Mouse (Mus musculus) MEL (cell line): Measurements from ENCODE around the gene Cldn4. TPM values are rescaled to one million over a fixed set of nuclear protein-coding genes. Genes with fewer than 3 reads are reported as not detected.

Experiments
- DNase-seq: peaks from one replicate; pipeline ENCODE4 v3.0.0; 2011; ENCODE audit warnings: low read depth, low spot score
- H3K27ac ChIP-seq: 2 replicates; pipeline ENCODE4 v1.5.1; 2012; ENCODE audit warnings: low read depth, mild to moderate bottlenecking, control low read depth, low read length, moderate library complexity; ENCODE audit not compliant: control insufficient read depth
- H3K27me3 ChIP-seq, 2 experiments: fragments of 150-350 bp in 1 of 2; sonication (generic) in 1 of 2; 2 replicates each; pipeline ENCODE4 v1.6.1; 2012; ENCODE audit warnings: low read length in 2 of 2, mild to moderate bottlenecking in 2 of 2, improper control_type of control experiment in 1 of 2, moderate library complexity in 1 of 2; ENCODE audit not compliant: insufficient read depth in 2 of 2, control insufficient read depth in 1 of 2
- H3K36me3 ChIP-seq, 2 experiments: 2 replicates each; pipeline ENCODE4 v1.6.1; 2012 to 2014; ENCODE audit warnings: low read length in 2 of 2, improper control_type of control experiment in 1 of 2, inconsistent platforms in 1 of 2, mild to moderate bottlenecking in 1 of 2; ENCODE audit not compliant: insufficient read depth in 2 of 2, control insufficient read depth in 1 of 2
- H3K4me1 ChIP-seq, 2 experiments: fragments of 150-350 bp in 1 of 2; sonication (generic) in 1 of 2; 2 replicates each; pipeline ENCODE4 v1.6.1; 2012; ENCODE audit warnings: low read length in 2 of 2, improper control_type of control experiment in 1 of 2, mild to moderate bottlenecking in 1 of 2; ENCODE audit not compliant: insufficient read depth in 2 of 2, control insufficient read depth in 1 of 2
- H3K4me3 ChIP-seq, 2 experiments: fragments of 150-350 bp in 1 of 2; sonication (generic) in 1 of 2; 2 replicates each; pipeline ENCODE4 v1.5.1; 2012; ENCODE audit warnings: low read depth in 2 of 2, low read length in 2 of 2, mild to moderate bottlenecking in 2 of 2, moderate library complexity in 2 of 2, control low read depth in 1 of 2, improper control_type of control experiment in 1 of 2; ENCODE audit not compliant: control insufficient read depth in 1 of 2, insufficient read depth in 1 of 2
- H3K79me2 ChIP-seq: 2 replicates; pipeline ENCODE4 v1.6.1; 2012; ENCODE audit warnings: mild to moderate bottlenecking, low read length, moderate library complexity; ENCODE audit not compliant: control insufficient read depth, poor library complexity, insufficient read depth
- H3K9ac ChIP-seq: 2 replicates; pipeline ENCODE4 v1.6.1; 2012; ENCODE audit warnings: low read depth, mild to moderate bottlenecking, control low read depth, low read length, moderate library complexity; ENCODE audit not compliant: control insufficient read depth, poor library complexity, severe bottlenecking
- H3K9me3 ChIP-seq: fragments of 150-350 bp; sonication (generic); replicated peaks from 2 replicates; pipeline ENCODE4 v1.6.1; 2012; ENCODE audit warnings: mild to moderate bottlenecking, low read length, improper control_type of control experiment, moderate library complexity; ENCODE audit not compliant: insufficient read depth
- CHD1 ChIP-seq: IDR thresholded peaks from 2 replicates; pipeline ENCODE4 v1.6.1; 2012; ENCODE audit warnings: low read depth, mild to moderate bottlenecking, inconsistent platforms, low read length, improper control_type of control experiment
- CHD2 ChIP-seq: IDR thresholded peaks from 2 replicates; pipeline ENCODE4 v1.6.1; 2011; ENCODE audit warnings: low read length, improper control_type of control experiment
- CTCF ChIP-seq, 3 experiments: IDR thresholded peaks in 2 of 3; conservative IDR thresholded peaks in 1 of 3; 2 replicates each; pipeline ENCODE4 v1.5.1; 2011 to 2012; ENCODE audit warnings: low read length in 3 of 3, low read depth in 2 of 3, mild to moderate bottlenecking in 2 of 3, improper control_type of control experiment in 1 of 3, inconsistent platforms in 1 of 3, mixed read lengths in 1 of 3, moderate library complexity in 1 of 3; ENCODE audit not compliant: control insufficient read depth in 1 of 3, insufficient read depth in 1 of 3, poor library complexity in 1 of 3, severe bottlenecking in 1 of 3
- E2F4 ChIP-seq: IDR thresholded peaks from 2 replicates; pipeline ENCODE4 v1.6.1; 2011; ENCODE audit warnings: low read depth, low read length, improper control_type of control experiment, borderline replicate concordance
- ELF1 ChIP-seq: IDR thresholded peaks from 2 replicates; pipeline ENCODE4 v1.6.1; 2014; ENCODE audit warnings: low read depth, mild to moderate bottlenecking, inconsistent platforms, low read length, improper control_type of control experiment, moderate library complexity
- EP300 ChIP-seq, 2 experiments: IDR thresholded peaks; 2 replicates each; pipeline ENCODE4 v1.6.1; 2011; ENCODE audit warnings: improper control_type of control experiment in 2 of 2, low read length in 2 of 2, low read depth in 1 of 2, mild to moderate bottlenecking in 1 of 2
- ETS1 ChIP-seq: IDR thresholded peaks from 2 replicates; pipeline ENCODE4 v1.6.1; 2012; ENCODE audit warnings: low read depth, mild to moderate bottlenecking, inconsistent platforms, low read length, improper control_type of control experiment, moderate library complexity
- GABPA ChIP-seq: IDR thresholded peaks from 2 replicates; pipeline ENCODE4 v1.6.1; 2012; ENCODE audit warnings: low read depth, mild to moderate bottlenecking, inconsistent platforms, low read length, improper control_type of control experiment, moderate library complexity
- GATA1 ChIP-seq: IDR thresholded peaks from 2 replicates; pipeline ENCODE4 v1.6.1; 2011; ENCODE audit warnings: low read depth, low read length, improper control_type of control experiment
- HCFC1 ChIP-seq: IDR thresholded peaks from 2 replicates; pipeline ENCODE4 v1.6.1; 2012; ENCODE audit warnings: low read depth, mild to moderate bottlenecking, inconsistent platforms, low read length, improper control_type of control experiment, moderate library complexity
- KAT2A ChIP-seq: conservative IDR thresholded peaks from 2 replicates; pipeline ENCODE4 v1.6.1; 2012; ENCODE audit warnings: low read depth, low read length, improper control_type of control experiment, inconsistent platforms
- MAFK ChIP-seq: IDR thresholded peaks from 2 replicates; pipeline ENCODE4 v1.6.1; 2011; ENCODE audit warnings: low read depth, mild to moderate bottlenecking, low read length, improper control_type of control experiment, borderline replicate concordance
- MAZ ChIP-seq: IDR thresholded peaks from 2 replicates; pipeline ENCODE4 v1.6.1; 2012; ENCODE audit warnings: low read depth, mild to moderate bottlenecking, inconsistent platforms, low read length, improper control_type of control experiment
- MXI1 ChIP-seq: IDR thresholded peaks from 2 replicates; pipeline ENCODE4 v1.6.1; 2011; ENCODE audit warnings: mild to moderate bottlenecking, low read depth, low read length, improper control_type of control experiment
- MYB ChIP-seq: IDR thresholded peaks from 2 replicates; pipeline ENCODE4 v1.6.1; 2011; ENCODE audit warnings: mild to moderate bottlenecking, low read depth, low read length, improper control_type of control experiment
- MYC ChIP-seq: IDR thresholded peaks from 2 replicates; pipeline ENCODE4 v1.6.1; 2011; ENCODE audit warnings: low read depth, mild to moderate bottlenecking, low read length, improper control_type of control experiment, moderate library complexity
- NELFE ChIP-seq: IDR thresholded peaks from 2 replicates; pipeline ENCODE4 v1.6.1; 2011; ENCODE audit warnings: low read depth, low read length, improper control_type of control experiment
- POLR2A ChIP-seq, 2 experiments: IDR thresholded peaks; 2 replicates each; pipeline ENCODE4 v1.6.1; 2011 to 2012; ENCODE audit warnings: low read length in 2 of 2, mild to moderate bottlenecking in 2 of 2, control low read depth in 1 of 2, improper control_type of control experiment in 1 of 2, low read depth in 1 of 2, moderate library complexity in 1 of 2; ENCODE audit not compliant: control insufficient read depth in 1 of 2, insufficient read depth in 1 of 2, poor library complexity in 1 of 2
- POLR2AphosphoS5 ChIP-seq: IDR thresholded peaks from 2 replicates; pipeline ENCODE4 v1.6.1; 2012; ENCODE audit warnings: low read depth, borderline replicate concordance, mild to moderate bottlenecking, inconsistent platforms, low read length, moderate library complexity, mixed read lengths
- RAD21 ChIP-seq: IDR thresholded peaks from 2 replicates; pipeline ENCODE4 v1.6.1; 2011; ENCODE audit warnings: mild to moderate bottlenecking, low read depth, low read length, improper control_type of control experiment
- SMC3 ChIP-seq: IDR thresholded peaks from 2 replicates; pipeline ENCODE4 v1.6.1; 2011; ENCODE audit warnings: low read depth, low read length, improper control_type of control experiment
- TAL1 ChIP-seq: IDR thresholded peaks from 2 replicates; pipeline ENCODE4 v1.6.1; 2012; ENCODE audit warnings: mild to moderate bottlenecking, inconsistent platforms, low read length, moderate library complexity, mixed read lengths
- TCF12 ChIP-seq: IDR thresholded peaks from 2 replicates; pipeline ENCODE4 v1.6.1; 2014; ENCODE audit warnings: low read depth, mild to moderate bottlenecking, inconsistent platforms, low read length, improper control_type of control experiment, moderate library complexity
- USF1 ChIP-seq: IDR thresholded peaks from 2 replicates; pipeline ENCODE4 v1.6.1; 2014; ENCODE audit warnings: low read depth, mild to moderate bottlenecking, inconsistent platforms, low read length, improper control_type of control experiment, moderate library complexity
- USF2 ChIP-seq, 2 experiments: IDR thresholded peaks; 2 replicates each; pipeline ENCODE4 v1.6.1; 2011 to 2012; ENCODE audit warnings: improper control_type of control experiment in 2 of 2, low read length in 2 of 2, borderline replicate concordance in 1 of 2, inconsistent platforms in 1 of 2, low read depth in 1 of 2, mild to moderate bottlenecking in 1 of 2; ENCODE audit not compliant: insufficient read depth in 1 of 2
- ZC3H11A ChIP-seq: IDR thresholded peaks from 2 replicates; pipeline ENCODE4 v1.6.1; 2012; ENCODE audit warnings: low read depth, mild to moderate bottlenecking, inconsistent platforms, low read length, improper control_type of control experiment
- ZKSCAN1 ChIP-seq: IDR thresholded peaks from 2 replicates; pipeline ENCODE4 v1.6.1; 2012; ENCODE audit warnings: low read depth, mild to moderate bottlenecking, inconsistent platforms, low read length, improper control_type of control experiment, moderate library complexity
- ZMIZ1 ChIP-seq: IDR thresholded peaks from 2 replicates; pipeline ENCODE4 v1.6.1; 2012; ENCODE audit warnings: low read depth, mild to moderate bottlenecking, inconsistent platforms, low read length, improper control_type of control experiment, moderate library complexity
- ZNF384 ChIP-seq: IDR thresholded peaks from 2 replicates; pipeline ENCODE4 v1.6.1; 2012; ENCODE audit warnings: low read depth, mild to moderate bottlenecking, inconsistent platforms, low read length, improper control_type of control experiment
- polyA plus RNA-seq, 2 experiments: library from polyadenylated mRNA; stranded (reverse) in 1 of 2; unstranded in 1 of 2; fragments of >175 nt in 1 of 2; fragments of >200 nt in 1 of 2; gene quantifications; 2 replicates each; pipeline versions ENCODE4 v1.2.1 to v1.2.4; 2012; ENCODE audit warnings: low replicate concordance in 2 of 2, low read depth in 1 of 2; ENCODE audit not compliant: insufficient read length in 2 of 2, insufficient read depth in 1 of 2, missing spikeins in 1 of 2
- total RNA-seq: library from RNA; depleted of rRNA; stranded (reverse); fragments of 300-350 nt; gene quantifications from 2 replicates; pipeline ENCODE4 v1.2.3, GENCODE M21; 2012

Gene Cldn4
- total and polyA plus RNA-seq, 3 experiments: 0.04 to 0.08 TPM; not detected in 1

DNA sequence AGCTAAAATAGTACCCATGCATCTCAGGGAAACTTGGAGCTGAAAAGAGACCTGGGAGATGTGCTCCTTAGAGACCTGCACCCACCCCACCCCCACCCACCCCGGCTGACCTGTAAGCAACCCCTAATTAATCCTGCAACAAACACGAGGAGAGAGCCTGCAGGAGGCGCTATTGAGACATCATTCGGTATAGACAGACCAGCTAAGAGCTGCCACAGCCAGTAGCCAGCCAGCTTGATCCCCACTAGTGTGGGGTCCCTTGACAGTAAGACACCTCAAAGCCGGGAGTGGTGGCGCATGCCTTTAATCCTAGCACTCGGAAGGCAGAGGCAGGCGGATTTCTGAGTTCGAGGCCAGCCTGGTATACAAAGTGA, 13.8 kb downstream of the Cldn4 start:
- H3K27ac ChIP-seq: no peak overlapping the region
- peaks cover 0 to 2% of the 10 kb centered on the region in 2 experiments; a peak in 1 of 4 replicates for H3K4me1 ChIP-seq
- H3K9me3 ChIP-seq: no peaks in the 10 kb centered on the region
- peak overlapping the region; percentile 85 to 98 for H3K4me3 ChIP-seq
- no peaks in the 10 kb centered on the region for H3K79me2 ChIP-seq
- DNase-seq: peak; percentile 82
- TF ChIP-seq ZNF384: 0 out of 2 replicates have a peak, but pooled peaks have one; percentile 19
- peak; percentile 30; the same call in 1 of the 2 replicates for TF ChIP-seq ZC3H11A
- no peak for TF ChIP-seq ZMIZ1
- TF ChIP-seq MYC: peak; percentile 55; the same call in 1 of the 2 replicates
- TF ChIP-seq RAD21: peak; percentile 44
- 0 out of 2 replicates have a peak, but pooled peaks have one; percentile 8 for TF ChIP-seq HCFC1
- TF ChIP-seq USF1: no peak
- no peak for TF ChIP-seq ETS1
- TF ChIP-seq ZKSCAN1: no peak
- peak; percentile 29 to 62 (median 59); a peak in 5 of 6 replicates for TF ChIP-seq CTCF (IDR thresholded peaks at IDR 0.05 in 2 of 3, conservative IDR thresholded peaks at IDR 0.05 in 1 of 3; ENCODE audit: control insufficient read depth in 1 of 3, insufficient read depth in 1 of 3, low read depth in 2 of 3, low read length in 3 of 3, poor library complexity in 1 of 3, severe bottlenecking in 1 of 3)
- no peak for TF ChIP-seq POLR2AphosphoS5
- TF ChIP-seq SMC3: peak; percentile 55
- TF ChIP-seq CHD1: no peak
- no peak for TF ChIP-seq GABPA
- peak overlapping the region; percentile 64; the same call in 1 of the 2 replicates for H3K9ac ChIP-seq
- H3K36me3 ChIP-seq: no peaks in the 10 kb centered on the region
- H3K27me3 ChIP-seq: peaks cover 1 to 5% of the 10 kb centered on the region in 2 experiments; a peak in 3 of 4 replicates

DNA sequence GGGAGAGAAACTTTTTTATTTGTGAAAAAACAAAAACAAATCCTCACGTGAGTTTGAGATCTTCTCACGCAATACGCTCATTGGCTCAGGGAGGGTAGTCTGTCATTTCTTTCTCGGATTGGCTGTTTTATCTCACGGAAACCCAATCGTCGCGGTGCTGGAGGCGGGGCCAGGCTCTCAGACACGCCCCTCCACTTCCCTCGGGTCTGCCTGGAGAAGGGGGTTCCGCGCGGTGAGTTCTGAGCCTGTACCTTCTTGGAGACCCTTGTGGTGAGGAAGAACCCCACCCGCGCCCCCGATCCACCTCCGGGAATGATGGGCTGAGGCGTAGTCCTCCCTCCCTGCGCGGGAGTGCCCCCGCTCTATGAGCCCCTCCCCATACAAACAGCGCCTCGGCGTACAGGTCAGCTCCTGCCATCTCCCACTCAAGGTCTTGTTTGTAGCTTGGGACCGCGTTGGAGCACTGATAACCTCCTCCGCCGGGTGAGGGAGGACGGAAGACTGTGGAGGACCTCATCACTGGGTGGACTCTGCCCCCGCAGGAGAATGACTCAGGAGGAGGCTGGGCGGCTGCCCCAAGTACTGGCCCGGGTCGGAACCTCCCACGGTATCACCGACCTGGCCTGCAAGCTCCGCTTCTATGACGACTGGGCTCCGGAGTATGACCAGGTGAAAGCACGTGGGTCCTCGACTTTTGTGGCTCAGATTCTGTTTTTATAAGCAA, 14.4 kb downstream of the Cldn4 start, which contains the start of gene Mettl27:
Gene Mettl27 (plus strand): TSS at position 190 of the 724 bp plus-strand sequence.
- H3K9ac ChIP-seq: peak within 1 kb of the TSS; percentile 64
- peak within 1 kb of the TSS; percentile 85 to 98 for H3K4me3 ChIP-seq
- peak; percentile 94 for DNase-seq
- no peaks in the 10 kb centered on the region for H3K79me2 ChIP-seq
- no peaks in the 10 kb centered on the region for H3K9me3 ChIP-seq
- H3K27ac ChIP-seq: no peak within 1 kb of the TSS
- peaks cover 0 to 2% of the 10 kb centered on the region in 2 experiments; a peak in 1 of 4 replicates for H3K4me1 ChIP-seq
- H3K36me3 ChIP-seq: no peaks in the 10 kb centered on the region
- H3K27me3 ChIP-seq: peaks cover 1 to 5% of the 10 kb centered on the region in 2 experiments; a peak in 3 of 4 replicates
- no peak; the same call in 1 of the 2 replicates for TF ChIP-seq NELFE
- no peak for TF ChIP-seq EP300 (IDR thresholded peaks at IDR 0.05; ENCODE audit: low read depth in 1 of 2, low read length in 2 of 2)
- TF ChIP-seq ZNF384: peak; percentile 58
- no peak for TF ChIP-seq ELF1
- no peak for TF ChIP-seq MAFK
- TF ChIP-seq CHD1: no peak
- TF ChIP-seq MXI1: no peak; the same call in 1 of the 2 replicates
- TF ChIP-seq TCF12: no peak
- TF ChIP-seq KAT2A: no peak
- 0 out of 4 replicates have a peak, but pooled peaks of 1 of the 2 experiments have one; percentile 19 for TF ChIP-seq USF2 (IDR thresholded peaks at IDR 0.05; ENCODE audit: borderline replicate concordance in 1 of 2, insufficient read depth in 1 of 2, low read depth in 1 of 2, low read length in 2 of 2)
- TF ChIP-seq ETS1: no peak
- no peak for TF ChIP-seq MYC
- no peak for TF ChIP-seq GATA1
- TF ChIP-seq MAZ: no peak
- TF ChIP-seq TAL1: no peak
- no peak for TF ChIP-seq ZMIZ1
- TF ChIP-seq E2F4: no peak
- TF ChIP-seq CHD2: no peak
- TF ChIP-seq USF1: peak; percentile 81
- 0 out of 4 replicates have a peak, but pooled peaks of 1 of the 2 experiments have one; percentile 16 for TF ChIP-seq POLR2A (IDR thresholded peaks at IDR 0.05; ENCODE audit: control insufficient read depth in 1 of 2, insufficient read depth in 1 of 2, low read depth in 1 of 2, low read length in 2 of 2, poor library complexity in 1 of 2)
- TF ChIP-seq ZC3H11A: no peak
- no peak for TF ChIP-seq RAD21
- TF ChIP-seq MYB: no peak
